Mouse (Mus musculus): Measurements from ENCODE around the gene Magee2.
A peak's percentile ranks its signal among the peaks of the same experiment; 100 is the strongest.
"Not testable (repeated sequence)": the region's sequence is repeated elsewhere in the genome, so short reads cannot be mapped to it uniquely, and the experiment has no call there.

The Magee2 gene

GRCm38 (mm10) chrX:104856751-104857341, at the start of gene Magee2:
Magee2 (minus strand) TSS chrX:104857267.
- DNase-seq: peak; percentile 0

GRCm38 (mm10) chrX:104853610-104854009, 3.5 kb downstream of the Magee2 start:
- DNase-seq: no peak

- DNase-seq: not testable (repeated sequence)
These were observed 39.5 kb downstream of the Magee2 start for GRCm38 (mm10) chrX:104817583-104817982.

- DNase-seq: not testable (repeated sequence)
These were observed 40.1 kb downstream of the Magee2 start for GRCm38 (mm10) chrX:104816987-104817386.

- DNase-seq: not testable (repeated sequence)
These were observed 43.4 kb downstream of the Magee2 start for GRCm38 (mm10) chrX:104813704-104814103.
